Mouse (Mus musculus): ENCODE measurements around the gene Rem1. TPM values are rescaled to one million over a fixed set of nuclear protein-coding genes. Genes with fewer than 3 reads are reported as not detected.

Rem1 gene
- not detected for total RNA-seq (2023)

GRCm38 (mm10) chr2:152626774-152627591 is at the start of gene Rem1:
Gene Rem1 (plus strand): TSS chr2:152626951.

GRCm38 (mm10) chr2:152580107-152580506 is 46.6 kb upstream of the Rem1 start, which contains the start of gene Defb19:
Gene Defb19 (minus strand): TSS chr2:152580312.

GRCm38 (mm10) chr2:152599299-152599698 is 27.5 kb upstream of the Rem1 start, which contains the start of gene Defb45:
Gene Defb45 (minus strand): TSS chr2:152599399.

GRCm38 (mm10) chr2:152604057-152604456 is 22.7 kb upstream of the Rem1 start, which contains the start of gene Defb36:
Gene Defb36 (plus strand): TSS chr2:152604327.

GRCm38 (mm10) chr2:152622953-152623352 is 3.8 kb upstream of the Rem1 start, which contains the start of gene Defb25:
Gene Defb25 (minus strand): TSS chr2:152623053.

GRCm38 (mm10) chr2:152669256-152669638 is 42.5 kb downstream of the Rem1 start, which contains the start of gene H13:
Gene H13 (plus strand): TSS chr2:152669461.

Other genes starting within 250 kb of the Rem1 start
- gene Sox12, start 228.9 kb upstream of the Rem1 start, total RNA-seq (2023): under 1 TPM; 0.62 to 0.64 TPM
- 1 to 10 TPM; 2.0 to 2.3 TPM for gene Zcchc3, start 211.9 kb upstream of the Rem1 start, total RNA-seq (2023)
- under 1 TPM in 1 of 2 experiments, not detected in 1; 0.38 TPM for gene 6820408C15Rik, start 211.4 kb upstream of the Rem1 start, total RNA-seq (2023)
- not detected for gene Defb23, start 162.3 kb upstream of the Rem1 start, total RNA-seq (2023)
- gene Defb20, start 149.9 kb upstream of the Rem1 start, total RNA-seq (2023): not detected
- not detected for gene Defb22, start 136.8 kb upstream of the Rem1 start, total RNA-seq (2023)
- not detected for gene Defb26, start 115.3 kb upstream of the Rem1 start, total RNA-seq (2023)
- not detected for gene Defb28, start 108.7 kb upstream of the Rem1 start, total RNA-seq (2023)
- gene Defb29, start 86.9 kb upstream of the Rem1 start, total RNA-seq (2023): not detected
- gene Gm17416, start 57.6 kb upstream of the Rem1 start, total RNA-seq (2023): not detected
- not detected for gene Defb21, start 54.2 kb upstream of the Rem1 start, total RNA-seq (2023)
- not detected for gene Defb19, start 46.6 kb upstream of the Rem1 start, total RNA-seq (2023)
- not detected for gene Defb45, start 27.6 kb upstream of the Rem1 start, total RNA-seq (2023)
- gene Defb36, start 22.6 kb upstream of the Rem1 start, total RNA-seq (2023): not detected
- gene Defb25, start 3.9 kb upstream of the Rem1 start, total RNA-seq (2023): not detected
- gene H13, start 42.5 kb downstream of the Rem1 start, total RNA-seq (2023): 100 to 1,000 TPM; 161 to 185 TPM
- gene Mcts2, start 60.1 kb downstream of the Rem1 start, total RNA-seq (2023): 10 to 100 TPM; 37.7 to 40.0 TPM
- 1 to 10 TPM; 1.2 to 4.1 TPM for gene Id1, start 109.3 kb downstream of the Rem1 start, total RNA-seq (2023)
- not detected for gene Cox4i2, start 127.2 kb downstream of the Rem1 start, total RNA-seq (2023)
- 10 to 100 TPM; 24.9 to 30.8 TPM for gene Bcl2l1, start 204.8 kb downstream of the Rem1 start, total RNA-seq (2023)
- gene Tpx2, start 221.0 kb downstream of the Rem1 start, total RNA-seq (2023): 1 to 10 TPM; 2.6 to 3.5 TPM

Measured in T-cell, adult 66 days (primary cell).